Mouse (Mus musculus) intestine, embryonic 15.5 days (tissue): ENCODE results near the gene Ano10. TPM values are rescaled to one million over a fixed set of nuclear protein-coding genes. Genes with fewer than 3 reads are reported as not detected.
A peak's percentile ranks its signal among the peaks of the same experiment; 100 is the strongest.

Experiments used
- ATAC-seq: fragments of 200-750 bp; cut with Nextera tagmentation; 2 replicates; pipeline ENCODE4 v1.8.0; 2017; ENCODE audit warnings: moderate TSS enrichment, moderate library complexity
- H3K27ac ChIP-seq: fragments of 300-500 bp; sonication (generic); 2 replicates; pipeline ENCODE4 v1.5.1; 2015; ENCODE audit warnings: mild to moderate bottlenecking, inconsistent platforms
- H3K27me3 ChIP-seq: fragments of 300-500 bp; sonication (generic); replicated peaks from 2 replicates; pipeline ENCODE4 v1.6.1; 2015; ENCODE audit warnings: inconsistent platforms
- H3K36me3 ChIP-seq: fragments of 300-500 bp; sonication (generic); 2 replicates; pipeline ENCODE4 v1.6.1; 2015; ENCODE audit warnings: inconsistent platforms
- H3K4me1 ChIP-seq: fragments of 300-500 bp; sonication (generic); replicated peaks from 2 replicates; pipeline ENCODE4 v1.6.1; 2015; ENCODE audit warnings: inconsistent platforms
- H3K4me2 ChIP-seq: fragments of 300-500 bp; sonication (generic); replicated peaks from 2 replicates; pipeline ENCODE4 v1.6.1; 2015; ENCODE audit warnings: mild to moderate bottlenecking, inconsistent platforms
- H3K4me3 ChIP-seq: fragments of 300-500 bp; sonication (generic); replicated peaks from 2 replicates; pipeline ENCODE4 v1.5.1; 2015; ENCODE audit warnings: inconsistent platforms
- H3K9ac ChIP-seq: fragments of 300-500 bp; sonication (generic); 2 replicates; pipeline ENCODE4 v1.6.1; 2015; ENCODE audit warnings: inconsistent platforms
- H3K9me3 ChIP-seq: fragments of 300-500 bp; sonication (generic); 2 replicates; pipeline ENCODE4 v1.6.1; 2016; ENCODE audit warnings: inconsistent platforms
- WGBS: fragments of 180-500 bp; shearing (Covaris S2); methylation state at CpG from one replicate; pipeline ENCODE4 v1.1.7; 2015; 5-methylcytosine and 5-hydroxymethylcytosine counted together
- polyA plus RNA-seq: library from polyadenylated mRNA; unstranded; fragments of >200 nt; fragmentation: Nextera tagmentation; extraction: Ambion mirVana; gene quantifications from 2 replicates; pipeline ENCODE4 v1.2.1, GENCODE M21; 2015

Gene Ano10
- polyA plus RNA-seq, 1 experiment from 2014 or later = 33.1 TPM

DNA sequence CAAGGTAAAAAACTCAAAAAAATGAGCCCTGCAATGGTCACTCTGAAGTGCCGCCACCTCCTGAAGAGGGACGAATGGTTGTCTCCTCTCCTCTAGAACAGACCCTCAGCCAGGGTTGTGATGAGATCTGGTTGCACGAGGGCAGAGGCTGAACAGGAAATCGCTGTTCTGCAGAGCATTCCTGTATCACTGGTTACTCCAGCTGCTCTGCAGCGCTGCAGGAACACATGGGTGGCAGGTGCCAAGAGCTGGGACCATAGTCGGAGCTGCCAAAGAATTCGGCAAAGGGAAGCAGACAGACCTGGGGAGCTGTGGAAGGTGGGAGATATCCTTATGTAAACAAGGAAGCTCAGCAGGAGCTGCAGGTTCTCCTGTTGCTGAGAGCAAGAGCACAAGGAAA, 51.4 kb downstream of the Ano10 start:
- no peak overlapping the region for H3K9ac ChIP-seq
- H3K4me1 ChIP-seq = no peaks in the 10 kb centered on the region
- no peaks in the 10 kb centered on the region for H3K36me3 ChIP-seq
- H3K4me2 ChIP-seq = no peak overlapping the region
- no peaks in the 10 kb centered on the region for H3K27me3 ChIP-seq
- 7% methylated on average over 7 of the region's 7 CpGs for WGBS
- no peak overlapping the region for H3K4me3 ChIP-seq
- ATAC-seq = 0 out of 2 replicates have a peak, but pooled peaks have one; percentile 42
- no peak overlapping the region for H3K27ac ChIP-seq
- H3K9me3 ChIP-seq = no peaks in the 10 kb centered on the region

GRCm38 (mm10) chr9:122241812-122242400, 52.3 kb downstream of the Ano10 start:
- H3K4me2 ChIP-seq = no peak overlapping the region
- ATAC-seq = no peak
- H3K9me3 ChIP-seq = no peaks in the 10 kb centered on the region
- no peak overlapping the region for H3K9ac ChIP-seq
- H3K4me3 ChIP-seq = no peak overlapping the region
- H3K4me1 ChIP-seq = no peaks in the 10 kb centered on the region
- no peaks in the 10 kb centered on the region for H3K36me3 ChIP-seq
- no peaks in the 10 kb centered on the region for H3K27me3 ChIP-seq
- no peak overlapping the region for H3K27ac ChIP-seq
- WGBS = 70% methylated on average over 10 of the region's 10 CpGs

DNA sequence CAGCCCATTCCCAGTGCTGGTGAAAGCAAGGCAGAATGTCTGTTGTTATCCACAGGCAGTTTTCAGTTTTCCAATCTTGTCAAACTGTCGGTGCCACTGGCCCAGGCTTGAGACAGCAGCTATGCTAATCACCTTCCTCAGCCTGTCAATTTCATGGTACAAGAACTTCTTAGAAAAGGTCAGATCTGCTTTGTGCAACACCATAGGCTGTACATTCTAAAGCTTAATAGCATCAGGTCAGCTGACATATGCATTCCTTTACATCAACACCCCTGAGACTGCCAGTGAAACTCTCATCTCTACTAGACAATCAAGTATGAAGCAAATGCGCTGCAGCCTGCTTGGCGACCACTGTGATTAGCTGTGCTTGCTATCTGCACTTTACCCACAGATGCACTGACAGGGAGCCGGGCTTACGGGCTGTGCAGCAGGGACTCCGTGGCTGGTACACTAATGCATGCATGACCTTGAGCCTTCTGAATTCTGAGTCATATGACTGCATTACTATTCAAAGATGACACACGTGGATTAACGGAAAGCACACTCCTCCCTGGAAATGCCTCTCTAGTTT, 53.5 kb downstream of the Ano10 start:
- Histone ChIP-seq H3K4me1 (no peaks in the 10 kb centered on the region), H3K9me3 (no peaks in the 10 kb centered on the region), H3K27me3 (no peaks in the 10 kb centered on the region), H3K4me2 (no peak overlapping the region), H3K27ac (no peak overlapping the region), H3K4me3 (no peak overlapping the region), H3K36me3 (no peaks in the 10 kb centered on the region), H3K9ac (no peak overlapping the region)
- WGBS = 76% methylated on average over 8 of the region's 8 CpGs
- ATAC-seq = no peak

DNA sequence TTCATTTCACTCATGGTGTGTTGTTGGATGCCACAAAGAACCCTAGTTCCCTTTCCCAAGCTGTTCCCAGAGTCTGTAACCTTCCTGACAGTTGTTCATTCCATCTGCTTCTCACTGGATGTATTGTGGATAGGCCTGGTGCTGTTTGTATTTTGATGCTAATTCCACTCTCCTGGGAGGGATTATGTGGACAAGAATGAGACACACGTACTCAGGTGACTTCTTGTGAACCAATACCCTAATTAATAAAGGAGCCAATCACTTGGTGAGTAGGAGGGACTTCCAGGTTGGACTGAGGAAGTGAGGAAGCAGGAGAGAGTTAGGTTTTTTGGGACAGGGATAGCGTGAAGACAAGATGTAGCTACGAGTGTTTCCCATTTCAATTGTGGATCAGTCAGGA, 59.5 kb downstream of the Ano10 start:
- Histone ChIP-seq H3K36me3 (no peaks in the 10 kb centered on the region), H3K27ac (no peak overlapping the region), H3K9me3 (no peaks in the 10 kb centered on the region), H3K4me2 (no peak overlapping the region), H3K27me3 (no peaks in the 10 kb centered on the region), H3K9ac (no peak overlapping the region), H3K4me3 (no peak overlapping the region), H3K4me1 (no peaks in the 10 kb centered on the region; the same call in 1 of the 2 replicates)
- ATAC-seq = no peak
- WGBS = 85% methylated on average over 3 of the region's 3 CpGs

DNA sequence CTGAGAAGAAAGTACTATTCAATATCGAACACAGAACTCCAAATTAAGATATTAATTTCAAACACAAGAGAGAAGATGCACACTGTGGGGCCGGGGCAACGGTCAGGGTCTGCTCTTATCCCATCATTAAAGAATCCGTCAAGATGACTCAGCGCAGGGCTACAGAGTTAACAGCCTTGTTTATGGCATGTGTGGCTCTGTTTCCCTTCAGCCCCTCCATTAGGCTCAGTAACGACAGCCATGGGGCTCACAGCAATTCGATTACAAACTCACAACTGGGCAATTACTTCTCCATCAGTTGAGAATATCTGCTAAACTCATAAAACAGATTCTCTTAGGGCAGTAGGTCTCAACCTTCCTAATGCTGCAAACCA, 60.3 kb downstream of the Ano10 start:
- ATAC-seq = peak; percentile 61; the same call in 1 of the 2 replicates
- Histone ChIP-seq H3K27ac (no peak overlapping the region), H3K4me3 (no peak overlapping the region), H3K4me2 (no peak overlapping the region), H3K9me3 (no peaks in the 10 kb centered on the region), H3K27me3 (no peaks in the 10 kb centered on the region), H3K4me1 (no peaks in the 10 kb centered on the region; the same call in 1 of the 2 replicates), H3K9ac (no peak overlapping the region), H3K36me3 (no peaks in the 10 kb centered on the region)
- 25% methylated on average over 7 of the region's 7 CpGs for WGBS

GRCm38 (mm10) chr9:122233316-122233971, 60.8 kb downstream of the Ano10 start:
- no peak for ATAC-seq
- H3K27ac ChIP-seq = 0 out of 2 replicates have a peak overlapping the region, but pooled peaks have one; percentile 15
- H3K36me3 ChIP-seq = no peaks in the 10 kb centered on the region
- no peak overlapping the region for H3K4me2 ChIP-seq
- no peak overlapping the region for H3K9ac ChIP-seq
- no peak overlapping the region for H3K4me3 ChIP-seq
- no peaks in the 10 kb centered on the region; the same call in 1 of the 2 replicates for H3K4me1 ChIP-seq
- 64% methylated on average over 8 of the region's 8 CpGs for WGBS
- no peaks in the 10 kb centered on the region for H3K9me3 ChIP-seq
- H3K27me3 ChIP-seq = no peaks in the 10 kb centered on the region

DNA sequence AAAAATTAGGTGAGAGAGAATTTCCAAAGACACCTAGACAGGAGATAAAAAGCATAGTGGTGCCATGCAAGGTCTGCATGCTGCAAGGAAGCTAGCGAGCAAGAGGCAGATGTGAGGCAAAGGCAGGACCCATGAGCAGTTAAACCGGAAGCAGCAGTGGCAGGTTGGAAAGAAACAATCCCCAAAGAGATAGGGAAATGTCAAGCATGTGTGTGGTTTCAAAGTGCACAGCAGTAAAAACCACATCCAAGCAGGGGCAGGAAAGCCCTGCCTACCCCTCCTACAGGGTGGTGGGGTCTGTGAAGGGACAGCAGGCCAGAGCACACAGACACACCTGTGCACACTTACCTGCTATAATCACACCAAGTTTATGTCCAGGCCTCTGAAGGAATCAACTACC, 61.3 kb downstream of the Ano10 start:
- Histone ChIP-seq H3K9ac (no peak overlapping the region), H3K9me3 (no peaks in the 10 kb centered on the region), H3K4me2 (no peak overlapping the region), H3K36me3 (no peaks in the 10 kb centered on the region), H3K4me1 (no peaks in the 10 kb centered on the region; the same call in 1 of the 2 replicates), H3K4me3 (no peak overlapping the region), H3K27me3 (no peaks in the 10 kb centered on the region), H3K27ac (no peak overlapping the region)
- ATAC-seq = 0 out of 2 replicates have a peak, but pooled peaks have one; percentile 47
- WGBS = 49% methylated on average over 2 of the region's 2 CpGs

GRCm38 (mm10) chr9:122230701-122231100, 63.5 kb downstream of the Ano10 start:
- Histone ChIP-seq H3K9me3 (no peaks in the 10 kb centered on the region), H3K27me3 (no peaks in the 10 kb centered on the region), H3K4me3 (no peak overlapping the region), H3K27ac (no peak overlapping the region), H3K36me3 (no peaks in the 10 kb centered on the region), H3K9ac (no peak overlapping the region), H3K4me2 (no peak overlapping the region), H3K4me1 (no peaks in the 10 kb centered on the region; the same call in 1 of the 2 replicates)
- WGBS = 79% methylated on average over 4 of the region's 4 CpGs
- no peak for ATAC-seq

GRCm38 (mm10) chr9:122226419-122226818, 67.8 kb downstream of the Ano10 start:
- no peak for ATAC-seq
- Histone ChIP-seq H3K4me1 (no peaks in the 10 kb centered on the region), H3K27ac (no peak overlapping the region), H3K9ac (no peak overlapping the region), H3K4me3 (no peak overlapping the region), H3K36me3 (no peaks in the 10 kb centered on the region), H3K9me3 (no peaks in the 10 kb centered on the region), H3K27me3 (no peaks in the 10 kb centered on the region), H3K4me2 (no peak overlapping the region)
- 94% methylated on average over 4 of the region's 4 CpGs for WGBS

GRCm38 (mm10) chr9:122225309-122225708, 68.9 kb downstream of the Ano10 start:
- H3K4me3 ChIP-seq = no peak overlapping the region
- no peaks in the 10 kb centered on the region for H3K27me3 ChIP-seq
- 49% methylated on average over 7 of the region's 7 CpGs for WGBS
- H3K9me3 ChIP-seq = no peaks in the 10 kb centered on the region
- H3K4me2 ChIP-seq = no peak overlapping the region
- peak; percentile 67; the same call in 1 of the 2 replicates for ATAC-seq
- no peak overlapping the region for H3K9ac ChIP-seq
- H3K4me1 ChIP-seq = no peaks in the 10 kb centered on the region
- H3K36me3 ChIP-seq = no peaks in the 10 kb centered on the region
- H3K27ac ChIP-seq = no peak overlapping the region

DNA sequence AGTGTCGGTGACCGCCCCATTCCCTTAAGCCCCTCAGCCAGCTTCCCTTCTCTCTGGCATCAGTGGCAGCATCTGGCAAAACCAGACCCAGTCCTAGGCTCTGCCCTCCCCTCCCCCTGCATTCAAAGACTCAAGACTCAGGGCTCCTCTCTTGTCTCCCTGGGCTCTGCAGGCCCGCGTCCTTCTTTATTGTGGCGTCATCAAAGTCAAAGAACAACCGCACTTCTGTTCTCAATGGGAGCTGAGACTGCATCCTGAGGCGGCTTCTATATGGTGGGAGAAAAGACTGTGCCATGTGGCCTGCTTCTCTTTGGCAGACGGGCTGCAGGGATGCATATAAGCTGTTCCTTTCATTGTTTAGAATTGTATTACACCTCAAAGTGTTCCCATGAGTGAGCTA, 71.2 kb downstream of the Ano10 start:
- Histone ChIP-seq H3K36me3 (no peaks in the 10 kb centered on the region), H3K4me3 (no peak overlapping the region), H3K4me2 (no peak overlapping the region), H3K27me3 (no peaks in the 10 kb centered on the region), H3K4me1 (no peaks in the 10 kb centered on the region), H3K9ac (no peak overlapping the region), H3K27ac (no peak overlapping the region), H3K9me3 (no peaks in the 10 kb centered on the region)
- 49% methylated on average over 8 of the region's 8 CpGs for WGBS
- ATAC-seq = no peak

DNA sequence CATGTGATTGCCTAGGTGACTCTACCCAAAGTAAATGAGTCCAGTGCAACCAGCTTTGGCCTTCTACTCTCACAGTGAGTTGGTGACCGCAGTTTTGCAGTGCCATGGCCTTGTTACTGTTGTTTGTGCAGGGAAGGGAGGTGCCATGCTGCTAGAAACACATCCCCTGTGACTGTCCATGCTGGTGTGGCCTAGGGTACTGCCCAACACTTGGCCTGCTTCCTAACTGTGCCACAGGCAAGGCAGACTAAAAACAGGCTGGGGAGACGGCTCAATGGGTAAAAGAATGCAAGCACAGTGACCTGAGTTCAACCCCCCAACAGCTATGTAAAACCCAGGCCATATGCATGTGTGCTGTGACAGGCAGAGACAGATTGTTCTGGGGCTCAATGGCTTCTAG, 74.3 kb downstream of the Ano10 start:
- Histone ChIP-seq H3K27ac (0 out of 2 replicates have a peak overlapping the region, but pooled peaks have one; percentile 2), H3K4me1 (no peaks in the 10 kb centered on the region), H3K4me2 (no peak overlapping the region), H3K4me3 (no peak overlapping the region), H3K36me3 (no peaks in the 10 kb centered on the region), H3K27me3 (no peaks in the 10 kb centered on the region), H3K9me3 (no peaks in the 10 kb centered on the region), H3K9ac (no peak overlapping the region)
- no peak for ATAC-seq
- 57% methylated on average over 2 of the region's 2 CpGs for WGBS
